Mouse (Mus musculus): Measurements from ENCODE around the gene Wscd1. TPM values are rescaled to one million over a fixed set of nuclear protein-coding genes. Genes with fewer than 3 reads are reported as not detected.
"Not testable (repeated sequence)": the region's sequence is repeated elsewhere in the genome, so short reads cannot be mapped to it uniquely, and the experiment has no call there.

Wscd1 gene
- total RNA-seq, 1 experiment from 2014 or later = not detected

DNA sequence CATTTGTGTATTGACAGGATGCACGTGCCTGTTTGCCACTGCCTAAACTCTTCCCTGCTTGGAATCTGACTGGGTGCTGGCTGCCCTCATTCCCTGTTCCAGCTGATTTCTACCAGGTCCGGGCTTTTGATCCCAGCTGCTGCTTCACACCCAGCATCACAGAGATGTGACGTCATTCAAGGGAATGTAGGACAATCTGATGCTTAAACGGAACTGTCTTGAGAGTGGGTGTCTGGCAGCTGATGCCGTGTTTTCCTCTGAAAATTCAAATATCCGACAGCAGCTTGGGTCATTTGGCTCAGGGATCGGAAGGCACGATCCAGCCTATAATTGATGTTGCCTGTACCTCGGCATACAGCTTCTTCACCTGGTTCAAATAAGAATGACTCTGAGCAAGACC is 70.2 kb downstream of the Wscd1 start:
- no peak for ATAC-seq (replicated peaks; ENCODE audit: low read depth, poor library complexity, severe bottlenecking)

DNA sequence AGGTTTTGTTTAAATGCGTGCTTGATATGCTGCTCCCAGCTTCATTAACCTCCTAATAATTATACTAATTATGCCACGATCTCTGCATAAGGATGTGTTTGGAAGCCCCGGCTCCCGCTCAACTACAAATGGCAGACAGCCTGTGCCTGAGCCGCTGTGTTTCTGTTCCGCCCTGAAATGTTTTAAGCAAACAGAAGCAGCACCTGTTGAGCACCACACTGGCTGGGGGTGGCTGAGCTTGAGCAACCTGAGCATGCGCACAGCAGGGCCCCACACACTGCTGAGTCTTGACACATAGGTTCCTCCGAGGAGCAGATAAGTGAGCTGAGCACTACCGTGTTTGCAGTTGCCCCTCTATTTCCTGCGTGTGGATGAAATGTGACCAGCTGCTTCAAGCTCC is 71.1 kb downstream of the Wscd1 start:
- no peak for ATAC-seq (replicated peaks; ENCODE audit: low read depth, poor library complexity, severe bottlenecking)

DNA sequence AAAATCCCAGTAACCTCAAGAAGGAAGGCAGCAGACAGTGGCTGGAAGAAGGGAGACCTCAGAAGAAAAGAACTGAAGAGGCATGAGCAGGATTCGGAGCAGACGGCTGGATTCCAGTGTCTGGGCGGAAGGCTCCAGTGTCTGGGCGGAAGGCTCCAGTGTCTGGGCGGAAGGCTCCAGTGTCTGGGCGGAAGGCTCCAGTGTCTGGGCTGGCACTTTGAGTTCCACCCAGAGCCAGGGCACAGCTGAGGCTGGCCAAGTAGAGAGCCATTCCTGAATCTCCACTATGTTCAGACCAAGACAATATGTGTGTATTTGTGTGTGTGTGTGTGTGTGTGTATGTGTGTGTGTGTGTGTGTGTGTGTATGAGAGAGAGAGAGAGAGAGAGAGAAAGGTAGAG is 71.8 kb downstream of the Wscd1 start:
- not testable (repeated sequence) for ATAC-seq (replicated peaks; ENCODE audit: low read depth, poor library complexity, severe bottlenecking)

DNA sequence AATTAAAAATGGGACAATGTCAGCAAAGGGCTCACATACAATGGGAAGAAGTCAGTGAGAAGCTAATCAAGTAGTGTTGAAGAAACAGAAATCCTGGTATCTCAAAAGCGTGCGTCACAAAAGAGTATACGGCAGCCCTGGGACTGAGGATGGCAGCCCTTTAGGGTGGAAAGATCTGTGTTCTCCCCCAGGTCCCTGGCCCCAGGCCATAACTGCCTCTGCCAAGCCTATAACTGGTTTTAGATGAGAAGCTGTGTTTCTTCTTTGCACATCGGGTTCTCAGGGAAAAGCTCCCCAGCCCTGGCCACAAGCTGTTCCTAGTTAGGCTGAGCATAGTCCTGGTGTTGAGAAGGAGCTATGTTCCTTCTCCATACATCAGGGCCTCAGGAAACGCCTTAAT is 72.3 kb downstream of the Wscd1 start:
- ATAC-seq (replicated peaks; ENCODE audit: low read depth, poor library complexity, severe bottlenecking) = no peak

DNA sequence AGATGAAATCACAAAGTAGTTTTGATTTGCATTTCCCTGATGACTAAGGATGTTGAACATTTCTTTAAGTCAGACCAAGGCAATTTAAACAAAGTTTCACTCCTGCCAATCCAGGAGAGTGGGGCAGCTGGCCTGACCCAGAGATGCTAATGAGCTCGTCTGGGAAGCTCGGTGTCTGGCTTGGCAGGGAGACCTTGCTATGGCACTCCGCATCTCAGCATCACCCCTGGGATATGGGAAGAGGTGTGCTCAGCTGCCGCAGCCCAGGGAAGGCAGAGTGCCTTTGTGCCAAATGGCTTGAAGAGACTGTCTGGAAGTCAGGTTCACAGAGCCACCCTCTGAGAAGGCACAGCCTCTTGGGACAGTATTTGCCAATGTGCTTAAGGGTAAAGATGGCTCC is 75.3 kb downstream of the Wscd1 start:
- ATAC-seq (replicated peaks; ENCODE audit: low read depth, poor library complexity, severe bottlenecking) = no peak
